Mouse (Mus musculus): ENCODE measurements at regions not wholly inside any gene's neighbourhood (a gene's known extent, or its start where the extent isn't known, plus 50 kb on each side); places are given as distances from the start of the nearest gene placed in this dataset.

DNA sequence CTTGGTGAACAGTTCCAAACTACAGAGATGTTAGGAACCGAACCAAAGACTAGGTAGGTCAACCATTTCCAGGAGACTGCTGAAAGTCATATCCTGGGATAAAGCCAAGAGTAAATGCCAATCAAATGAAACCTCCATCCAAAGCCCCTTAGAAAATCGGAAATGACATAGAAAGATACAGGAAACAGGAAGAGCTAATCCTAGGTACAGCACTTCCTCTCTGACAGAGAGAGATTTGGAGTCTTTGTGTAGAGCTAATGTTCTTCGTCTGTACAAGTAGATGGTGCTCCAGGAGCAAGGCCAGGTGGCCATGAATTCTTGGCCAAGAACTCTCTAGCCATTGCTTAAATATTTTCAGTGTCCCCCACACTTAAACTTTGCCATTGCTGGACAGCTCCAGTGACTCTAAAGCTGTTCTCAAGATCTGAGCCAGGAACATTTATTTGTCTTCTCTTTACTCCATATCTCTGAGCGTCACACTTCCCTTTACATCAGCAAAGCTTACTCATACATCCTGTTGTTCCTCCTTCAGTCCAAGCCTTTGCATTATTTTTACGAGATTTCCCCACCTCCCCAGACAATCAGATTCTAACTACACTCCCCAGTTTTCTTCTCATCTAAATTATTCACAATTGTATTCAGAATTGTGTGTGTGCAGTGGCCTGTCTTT lies 199.1 kb upstream of the Zbtb20 start:
- DNase-seq = no peak

GRCm38 (mm10) chr16:42675031-42675430 lies 200.7 kb upstream of the Zbtb20 start:
- DNase-seq = no peak

DNA sequence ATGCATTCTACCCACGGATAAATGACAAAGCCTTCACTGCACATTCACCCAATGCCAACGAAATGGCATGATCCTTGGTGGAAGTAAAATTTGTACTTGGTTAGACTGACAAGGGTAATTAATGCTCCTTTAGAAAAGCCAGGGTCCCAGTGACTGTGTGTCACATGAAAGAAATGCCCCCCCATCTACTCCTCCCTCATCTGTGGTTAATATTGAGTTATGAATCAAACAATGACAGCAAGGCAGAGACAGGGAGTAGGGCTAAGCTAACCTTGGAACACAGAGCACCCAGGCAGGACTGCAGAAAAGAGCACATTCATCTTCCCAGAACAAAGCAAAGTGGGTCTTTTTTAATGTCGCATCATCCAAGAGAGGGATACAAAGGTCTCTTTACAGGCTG lies 209.1 kb upstream of the Zbtb20 start:
- DNase-seq = no peak

- DNase-seq = no peak
Measured at GRCm38 (mm10) chr16:42651904-42652732, 223.6 kb upstream of the Zbtb20 start.

DNA sequence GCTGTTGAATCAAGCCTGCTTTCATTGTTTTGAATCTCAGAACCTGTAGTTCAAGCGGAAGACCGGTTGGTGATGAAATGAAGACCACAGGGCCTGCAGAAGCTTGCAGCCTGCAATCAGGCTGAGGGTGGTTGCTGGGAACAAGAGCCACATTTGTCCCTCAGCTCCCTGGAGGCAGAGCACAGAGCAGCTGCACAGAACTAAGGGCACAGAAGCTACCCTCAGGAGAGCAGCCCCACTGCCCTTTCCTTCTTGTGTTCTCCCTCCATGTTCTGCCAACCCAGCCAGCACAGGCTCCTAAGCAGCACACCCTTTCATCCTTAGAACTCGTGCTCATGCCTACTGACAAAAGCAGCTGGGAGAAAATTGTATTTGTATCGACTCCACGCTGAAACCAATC lies 225.9 kb upstream of the Zbtb20 start:
- no peak for DNase-seq

- DNase-seq = no peak
Measured at GRCm38 (mm10) chr16:42648531-42649142, 227.0 kb upstream of the Zbtb20 start.

- DNase-seq = no peak
Measured at GRCm38 (mm10) chr16:42647762-42648161, 227.9 kb upstream of the Zbtb20 start.

GRCm38 (mm10) chr16:42635766-42636165 lies 239.9 kb upstream of the Zbtb20 start:
- no peak for DNase-seq

- DNase-seq = no peak
Measured at GRCm38 (mm10) chr16:42627675-42628074, 248.0 kb upstream of the Zbtb20 start.

- DNase-seq = peak; percentile 51
Measured at GRCm38 (mm10) chr16:42615920-42616319, 259.8 kb upstream of the Zbtb20 start.

DNA sequence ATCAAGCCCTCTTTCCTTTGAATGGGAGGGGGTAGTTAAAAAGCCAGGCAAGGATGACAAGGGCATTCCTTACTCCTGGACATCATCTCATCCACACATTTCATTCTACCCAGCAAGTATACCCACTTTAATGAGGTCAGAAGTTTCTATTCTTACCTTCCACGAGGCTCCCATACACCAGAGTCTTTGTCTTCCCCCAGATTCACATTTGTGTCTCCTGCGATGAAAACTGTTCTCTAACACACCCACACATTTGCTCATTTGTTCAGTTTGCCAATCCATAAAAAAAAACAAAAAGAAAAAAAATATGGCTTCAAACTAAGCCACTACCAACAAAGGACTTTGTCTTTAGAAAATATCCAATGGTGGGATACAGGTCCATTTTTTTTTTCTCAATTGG lies 263.7 kb upstream of the Zbtb20 start:
- DNase-seq = no peak

GRCm38 (mm10) chr16:42608336-42608735 lies 267.3 kb upstream of the Zbtb20 start:
- DNase-seq = no peak

DNA sequence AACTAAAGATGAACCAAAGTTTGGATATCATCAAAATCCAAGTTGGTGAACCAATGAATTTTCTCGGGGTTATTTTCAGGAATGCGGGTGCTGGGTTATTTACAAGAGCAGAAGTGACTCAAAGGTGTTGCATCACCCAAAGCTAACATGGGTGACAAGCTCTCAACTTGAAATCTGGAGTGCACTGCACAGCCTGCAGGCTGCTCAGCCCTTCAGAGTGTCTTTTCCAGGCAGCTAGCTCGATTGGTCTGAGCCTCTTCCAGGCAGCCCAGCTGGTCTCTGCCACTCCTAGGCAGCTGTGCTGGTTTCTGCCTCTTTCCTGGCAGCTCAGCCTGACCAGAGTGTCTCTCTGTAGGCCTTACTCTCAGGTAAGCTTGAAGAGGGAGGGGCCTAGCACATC lies 251.9 kb upstream of the Gap43 start:
- DNase-seq = no peak

GRCm38 (mm10) chr16:42591530-42591929 lies 251.1 kb upstream of the Gap43 start:
- no peak for DNase-seq

DNA sequence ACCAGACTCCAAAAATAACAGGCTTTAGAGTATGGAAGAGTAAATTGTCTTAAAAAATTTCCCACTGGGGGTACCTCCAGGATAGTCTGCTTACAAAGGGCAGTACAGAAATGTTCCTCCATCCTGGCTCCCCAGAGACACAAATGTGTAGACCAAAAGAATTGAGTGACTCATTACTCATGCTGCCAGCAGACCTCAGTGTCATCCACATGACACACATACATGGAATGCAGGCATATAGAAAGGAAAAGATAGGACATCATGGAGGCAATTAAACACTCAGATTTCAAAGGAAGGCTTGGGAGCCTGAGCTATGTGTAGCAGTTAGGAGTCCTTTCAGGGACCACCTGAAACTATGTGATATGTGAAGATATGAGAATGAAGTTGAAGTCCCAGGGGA lies 245.7 kb upstream of the Gap43 start:
- no peak for DNase-seq

GRCm38 (mm10) chr16:42575517-42575946 lies 235.1 kb upstream of the Gap43 start:
- DNase-seq = no peak

DNA sequence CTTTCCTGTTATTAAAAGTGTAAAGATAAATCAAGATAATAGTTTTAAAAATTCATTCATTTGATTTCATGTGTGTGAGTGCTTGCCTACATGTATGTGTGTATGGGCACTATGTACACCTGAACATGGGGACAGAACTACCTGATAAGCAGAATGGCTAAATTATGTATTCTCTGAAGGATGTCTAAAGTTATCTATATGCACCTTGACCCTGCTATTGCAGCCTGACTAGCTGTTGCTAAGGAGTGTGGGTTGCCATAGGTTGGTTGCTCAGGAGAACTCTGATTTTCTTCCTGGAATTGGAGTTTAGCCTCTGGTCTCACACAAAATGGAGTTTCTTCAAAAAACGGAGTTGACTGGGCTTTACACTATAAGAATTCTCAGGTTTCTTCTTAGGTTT lies 234.5 kb upstream of the Gap43 start:
- no peak for DNase-seq

DNA sequence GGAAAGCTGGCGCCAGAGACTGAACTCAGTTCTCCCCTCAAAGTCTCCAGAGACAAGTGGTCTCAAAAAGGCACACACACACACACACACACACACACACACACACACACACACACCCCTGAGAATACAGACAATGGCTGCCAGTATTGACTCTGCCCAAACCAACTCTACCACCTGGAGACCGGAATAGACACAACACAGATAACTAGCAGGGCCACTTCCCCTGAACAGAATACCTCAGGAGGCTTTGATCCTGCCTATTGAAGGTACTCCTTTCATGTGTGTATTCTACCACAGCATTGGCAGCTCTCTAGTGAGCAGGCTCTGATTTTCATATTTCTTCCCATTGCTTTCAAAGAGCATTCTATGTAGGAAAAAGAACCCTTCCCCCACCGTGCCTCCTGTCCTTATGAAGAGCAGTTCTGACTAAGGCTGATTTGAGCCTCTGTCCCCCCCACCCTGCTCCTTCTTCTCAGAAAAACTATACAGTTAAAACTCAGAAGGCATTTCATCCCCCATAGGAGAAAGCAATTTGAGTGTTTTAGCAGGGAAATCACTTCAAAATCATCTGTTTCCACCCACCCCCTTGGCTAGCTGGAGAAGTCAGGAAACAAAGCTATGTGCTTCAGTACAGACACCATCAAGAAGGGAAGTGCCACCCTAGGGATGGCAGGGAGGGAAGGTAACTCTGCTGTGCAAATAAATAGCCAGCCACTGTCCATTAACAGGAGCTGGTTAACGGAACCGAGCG lies 230.0 kb upstream of the Gap43 start:
- no peak for DNase-seq

DNA sequence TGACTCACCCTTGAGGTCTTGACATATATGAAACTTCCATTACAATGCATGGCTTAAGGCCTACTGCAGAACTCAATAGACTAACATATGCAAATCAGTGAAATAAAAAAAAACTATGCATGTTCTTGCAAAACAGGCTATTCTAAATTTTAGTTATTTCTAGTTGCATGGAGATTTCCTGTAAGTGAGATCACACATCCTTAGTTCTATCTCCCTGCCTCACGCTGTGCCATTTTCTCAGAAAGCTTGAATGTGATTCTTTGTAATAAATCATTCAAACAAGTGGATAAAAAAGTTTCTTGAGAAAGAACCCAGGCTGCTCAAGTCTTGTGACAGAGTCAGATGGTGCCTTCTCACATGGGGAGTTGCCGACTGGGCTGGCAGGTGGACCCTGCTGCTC lies 228.9 kb upstream of the Gap43 start:
- DNase-seq = no peak

GRCm38 (mm10) chr16:42549591-42549990 lies 209.1 kb upstream of the Gap43 start:
- no peak for DNase-seq

DNA sequence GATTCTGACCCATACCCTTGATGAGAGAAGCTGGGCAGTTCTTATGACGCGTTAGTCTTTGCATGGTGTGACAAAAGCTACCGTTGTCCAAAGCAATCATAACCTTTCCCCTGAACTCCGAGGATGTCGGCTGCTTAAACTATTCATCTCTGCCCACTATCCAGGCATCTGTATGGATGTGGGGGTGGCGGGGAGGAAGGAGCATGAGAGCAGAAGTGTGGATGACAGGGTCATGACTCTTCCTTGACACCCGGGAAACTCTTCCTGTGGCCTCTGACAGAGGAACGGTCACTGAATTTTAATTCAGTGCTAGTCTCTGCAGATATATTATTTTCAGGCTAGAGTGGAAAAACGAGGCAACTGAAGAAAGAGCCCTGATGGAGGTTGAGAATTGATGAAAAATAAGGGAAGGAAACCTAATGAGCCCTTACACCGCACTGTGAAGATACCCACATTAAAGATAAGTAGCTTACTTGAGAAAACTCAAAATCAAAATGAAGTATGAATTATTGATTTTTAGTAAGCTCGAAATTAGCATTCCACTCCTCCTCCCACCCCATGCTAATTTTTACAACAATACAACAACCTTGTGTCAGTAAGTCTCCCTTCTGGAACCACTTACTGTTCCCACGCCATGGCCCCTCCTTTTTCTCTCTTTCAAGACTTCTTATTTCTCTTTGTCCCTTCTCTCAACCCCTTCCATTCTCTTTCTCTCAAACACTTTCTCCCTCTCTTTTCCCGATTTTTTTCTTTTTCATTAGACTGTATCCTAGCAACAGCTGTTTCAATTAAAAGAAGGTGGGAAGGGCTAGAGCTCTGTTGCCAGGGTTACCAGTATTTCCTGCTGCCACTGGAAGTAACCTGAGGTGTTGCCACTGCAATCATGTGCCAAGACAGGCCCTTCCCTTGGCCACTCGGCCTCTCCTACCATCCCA lies 206.0 kb upstream of the Gap43 start:
- no peak for DNase-seq

- DNase-seq = no peak
Measured at GRCm38 (mm10) chr16:42517321-42517720, 176.9 kb upstream of the Gap43 start.
